Mouse (Mus musculus) ES-E14 (cell line): ENCODE measurements around the gene Grin2d.

Source experiments
- CHD2 ChIP-seq: IDR thresholded peaks from 2 replicates; pipeline ENCODE4 v1.6.1; 2014; ENCODE audit warnings: mild to moderate bottlenecking, low read depth, low read length, inconsistent platforms
- MAFK ChIP-seq: IDR thresholded peaks from 2 replicates; pipeline ENCODE4 v1.6.1; 2014; ENCODE audit warnings: mild to moderate bottlenecking, low read depth, low read length, inconsistent platforms; ENCODE audit not compliant: insufficient read depth

GRCm38 (mm10) chr7:45865925-45866910, 12.0 kb downstream of the Grin2d start:
- TF ChIP-seq MAFK (no peak), CHD2 (no peak)
